Mouse (Mus musculus): ENCODE results near the gene Arhgap30. TPM values are rescaled to one million over a fixed set of nuclear protein-coding genes. Genes with fewer than 3 reads are reported as not detected.

Arhgap30 gene
- polyA plus RNA-seq, 1 experiment: 1.8 TPM

GRCm38 (mm10) chr1:171457568-171457967 is 68.8 kb downstream of the Arhgap30 start:
- no peak for DNase-seq (ENCODE audit: extremely low spot score in 1 of 2, low spot score in 1 of 2)

GRCm38 (mm10) chr1:171459791-171460190 is 71.0 kb downstream of the Arhgap30 start:
- no peak for DNase-seq (ENCODE audit: extremely low spot score in 1 of 2, low spot score in 1 of 2)

Other genes starting within 250 kb of the Arhgap30 start
- 206 and 256 TPM in 2 replicates for gene Sdhc, start 238.4 kb upstream of the Arhgap30 start, polyA plus RNA-seq (2012; rRNA removed)
- 1.4 and 2.2 TPM in 2 replicates for gene Mpz, start 238.2 kb upstream of the Arhgap30 start, polyA plus RNA-seq (2012; rRNA removed)
- gene Pcp4l1, start 192.7 kb upstream of the Arhgap30 start, polyA plus RNA-seq (2012; rRNA removed): 514 and 520 TPM in 2 replicates
- gene Nr1i3, start 175.0 kb upstream of the Arhgap30 start, polyA plus RNA-seq (2012; rRNA removed): 0.10 and 0.17 TPM in 2 replicates
- gene Tomm40l, start 166.4 kb upstream of the Arhgap30 start, polyA plus RNA-seq (2012; rRNA removed): 75.9 and 77.3 TPM in 2 replicates
- gene Apoa2, start 163.9 kb upstream of the Arhgap30 start, polyA plus RNA-seq (2012; rRNA removed): 3.9 and 5.2 TPM in 2 replicates
- gene Fcer1g, start 154.6 kb upstream of the Arhgap30 start, polyA plus RNA-seq (2012; rRNA removed): 37.1 and 40.6 TPM in 2 replicates
- gene Adamts4, start 138.5 kb upstream of the Arhgap30 start, polyA plus RNA-seq (2012; rRNA removed): 10.2 and 10.9 TPM in 2 replicates
- gene Ndufs2, start 137.6 kb upstream of the Arhgap30 start, polyA plus RNA-seq (2012; rRNA removed): 212 and 225 TPM in 2 replicates
- 65.2 and 73.7 TPM in 2 replicates for gene B4galt3, start 118.6 kb upstream of the Arhgap30 start, polyA plus RNA-seq (2012; rRNA removed)
- 69.4 and 83.5 TPM in 2 replicates for gene Ppox, start 107.8 kb upstream of the Arhgap30 start, polyA plus RNA-seq (2012; rRNA removed)
- gene Usp21, start 101.0 kb upstream of the Arhgap30 start, polyA plus RNA-seq (2012; rRNA removed): 73.0 and 83.2 TPM in 2 replicates
- 90.5 and 94.3 TPM in 2 replicates for gene Ufc1, start 93.9 kb upstream of the Arhgap30 start, polyA plus RNA-seq (2012; rRNA removed)
- gene Dedd, start 59.8 kb upstream of the Arhgap30 start, polyA plus RNA-seq (2012; rRNA removed): 54.6 and 58.1 TPM in 2 replicates
- gene Nit1, start 43.3 kb upstream of the Arhgap30 start, polyA plus RNA-seq (2012; rRNA removed): 68.2 and 71.3 TPM in 2 replicates
- gene Pfdn2, start 43.3 kb upstream of the Arhgap30 start, polyA plus RNA-seq (2012; rRNA removed): 137 and 151 TPM in 2 replicates
- 7.9 and 9.0 TPM in 2 replicates for gene Klhdc9, start 28.2 kb upstream of the Arhgap30 start, polyA plus RNA-seq (2012; rRNA removed)
- gene Nectin4, start 18.9 kb upstream of the Arhgap30 start, polyA plus RNA-seq (2012; rRNA removed): 2.6 and 3.1 TPM in 2 replicates
- gene Usf1, start 22.4 kb downstream of the Arhgap30 start, polyA plus RNA-seq (2012; rRNA removed): 105 and 119 TPM in 2 replicates
- gene Tstd1, start 29.9 kb downstream of the Arhgap30 start, polyA plus RNA-seq (2012; rRNA removed): 4.1 and 5.0 TPM in 2 replicates
- 8.6 and 9.5 TPM in 2 replicates for gene F11r, start 48.6 kb downstream of the Arhgap30 start, polyA plus RNA-seq (2012; rRNA removed)
- gene Alyref2, start 114.5 kb downstream of the Arhgap30 start, polyA plus RNA-seq (2012; rRNA removed): 6.4 and 7.3 TPM in 2 replicates
- gene Itln1, start 146.3 kb downstream of the Arhgap30 start, polyA plus RNA-seq (2012; rRNA removed): not detected in 2 replicates
- 0.04 TPM in 1 of 2 replicates, not detected in the other for gene Cd244a, start 170.2 kb downstream of the Arhgap30 start, polyA plus RNA-seq (2012; rRNA removed)
- gene Ly9, start 218.5 kb downstream of the Arhgap30 start, polyA plus RNA-seq (2012; rRNA removed): 0.19 and 0.32 TPM in 2 replicates

Data from frontal cortex, adult 2 months (tissue).